Comparison of ENCODE assay signal across 26 mouse cellular contexts in the genomic region with DNA sequence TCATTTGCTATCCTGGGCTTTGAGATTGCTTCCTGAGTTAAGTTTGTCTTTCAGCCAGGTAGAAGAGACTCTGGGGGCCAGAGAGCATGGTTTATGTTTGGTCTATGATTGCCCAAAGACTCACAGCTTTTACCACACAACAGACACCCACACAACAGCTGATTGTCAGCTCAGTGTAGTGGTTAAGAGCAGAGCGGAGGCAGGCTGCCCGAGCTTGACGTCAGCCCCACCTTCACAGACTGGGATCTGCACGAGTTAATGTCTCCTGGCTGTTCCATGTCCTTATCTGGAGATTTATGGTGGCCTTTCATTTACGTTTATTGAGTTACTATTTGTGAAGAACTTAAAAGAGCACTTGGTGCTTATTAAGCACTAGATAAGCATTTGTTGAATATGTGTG. TPM values are rescaled to one million over a fixed set of nuclear protein-coding genes. Genes with fewer than 3 reads are reported as not detected.
DNase-seq lines count a peak whose midpoint lies in the region; ATAC-seq and TF ChIP-seq lines count a peak whose summit lies in the region.
"Had no signal": no experiment of that assay in that cellular context is flagged by ENCODE, and none has a peak within 500 bp of the region (broad histone marks: within the 10 kb centered on the region; RNA-seq: fewer than 3 reads in every experiment).

No protein-coding gene starts in this region.

- TF ChIP-seq CTCF in forebrain, postnatal 0 days (IDR thresholded peaks at IDR 0.05; ENCODE audit: low read depth): no peak

- H3K9me3 ChIP-seq in forebrain, embryonic 15.5 days: no peaks in the 10 kb centered on the region
- H3K9me3 ChIP-seq in forebrain, postnatal 0 days (ENCODE audit: low read length): no peaks in the 10 kb centered on the region
- H3K9me3 ChIP-seq: embryonic facial prominence, embryonic 13.5 days; forebrain, embryonic 12.5 days; heart, embryonic 10.5 days had no signal

- H3K4me3 ChIP-seq in forebrain, embryonic 15.5 days: no peak overlapping the region
- no peak overlapping the region for H3K4me3 ChIP-seq in forebrain, postnatal 0 days (ENCODE audit: low read depth, low read length)
- H3K4me3 ChIP-seq: embryonic facial prominence, embryonic 13.5 days; erythroblast, embryonic 14.5 days; forebrain, embryonic 12.5 days; heart, embryonic 10.5 days had no signal

- 84% methylated on average over 5 of the region's 5 CpGs for WGBS in forebrain, embryonic 15.5 days
- 78% methylated on average over 5 of the region's 5 CpGs for WGBS in forebrain, postnatal 0 days

- no peak overlapping the region for H3K9ac ChIP-seq in forebrain, embryonic 15.5 days (replicated peaks)
- H3K9ac ChIP-seq in forebrain, postnatal 0 days: no peak overlapping the region
- H3K9ac ChIP-seq: embryonic facial prominence, embryonic 13.5 days; forebrain, embryonic 12.5 days had no signal

- no peak for ATAC-seq in forebrain, embryonic 15.5 days (replicated peaks)
- no peak for ATAC-seq in forebrain, postnatal 0 days
- ATAC-seq: activated CD4-positive, CD25-positive, alpha-beta regulatory T cell, adult 4 months had no signal

- 0 out of 2 replicates have a peak overlapping the region, but pooled peaks have one; percentile 27 for H3K27ac ChIP-seq in forebrain, embryonic 15.5 days (replicated peaks)
- no peak overlapping the region for H3K27ac ChIP-seq in forebrain, postnatal 0 days (ENCODE audit: low read depth, low read length)
- H3K27ac ChIP-seq: embryonic facial prominence, embryonic 13.5 days; forebrain, embryonic 12.5 days; heart, embryonic 10.5 days; macrophage had no signal

- no peak for DNase-seq in forebrain, postnatal 0 days
- DNase-seq in layer of hippocampus, adult 8-10 months (ENCODE audit: low spot score in 2 of 2): peak; percentile 56
- no peak for DNase-seq in layer of hippocampus, adult 9-10 months (ENCODE audit: low spot score)
- peak; percentile 32 to 55 for DNase-seq in right cerebral cortex, adult 2 months (ENCODE audit: low spot score in 2 of 2)
- no peak for DNase-seq in right cerebral cortex, postnatal 4 days
- no peak for DNase-seq in cerebellum, adult 18-20 months
- DNase-seq: adrenal gland, adult 8-10 months; cerebellum, adult 2 months; cerebellum, postnatal 25 days; gastrocnemius, postnatal 10 days; heart, postnatal 4 days; kidney, adult 8-10 months; kidney, postnatal 10 days; thymus, adult 18-20 months; thymus, postnatal 36 days had no signal

- H3K4me1 ChIP-seq in forebrain, embryonic 15.5 days: peaks cover 33% of the 10 kb centered on the region
- no peaks in the 10 kb centered on the region for H3K4me1 ChIP-seq in forebrain, postnatal 0 days (ENCODE audit: insufficient read depth)

- no peak overlapping the region for H3K4me2 ChIP-seq in forebrain, embryonic 15.5 days (replicated peaks)
- no peak overlapping the region for H3K4me2 ChIP-seq in forebrain, postnatal 0 days (ENCODE audit: low read depth)
- H3K4me2 ChIP-seq: embryonic facial prominence, embryonic 13.5 days; forebrain, embryonic 12.5 days had no signal

- peaks cover 37% of the 10 kb centered on the region for H3K36me3 ChIP-seq in forebrain, embryonic 15.5 days
- H3K36me3 ChIP-seq in forebrain, postnatal 0 days (ENCODE audit: insufficient read depth): peaks cover 27% of the 10 kb centered on the region
- H3K36me3 ChIP-seq: embryonic facial prominence, embryonic 13.5 days; heart, embryonic 10.5 days had no signal

- no peaks in the 10 kb centered on the region for H3K27me3 ChIP-seq in forebrain, embryonic 15.5 days
- no peaks in the 10 kb centered on the region for H3K27me3 ChIP-seq in forebrain, postnatal 0 days (ENCODE audit: insufficient read depth, low read length)
- H3K27me3 ChIP-seq: embryonic facial prominence, embryonic 13.5 days; forebrain, embryonic 12.5 days had no signal

RNA-seq across cellular contexts. Expression of gene Dpysl5, which starts 43.9 kb away (rescaled TPM):
- 216 and 226 TPM in 2 replicates for polyA plus RNA-seq in forebrain, embryonic 15.5 days (2015; fragmentation: Nextera tagmentation; extraction: Ambion mirVana)
- total RNA-seq in forebrain, postnatal 0 days (2014; rRNA removed): 274 and 315 TPM in 2 replicates
- polyA plus RNA-seq in forebrain, postnatal 0 days (2015; fragmentation: Nextera tagmentation; extraction: Ambion mirVana): 272 and 290 TPM in 2 replicates
- 10 to 100 TPM; 23.6 to 33.6 (median 30.8) TPM for total RNA-seq in layer of hippocampus, adult 8-10 months (2022)
- total RNA-seq: granulocyte monocyte progenitor cell, adult 5-6 weeks; liver, adult 2 months; neutrophil, adult 5-6 weeks had no signal
- polyA plus RNA-seq: activated CD4-positive, CD25-positive, alpha-beta regulatory T cell, adult 4 months; erythroblast, embryonic 14.5 days; macrophage had no signal

RNA-seq across cellular contexts. Expression of gene Mapre3, which starts 59.2 kb away (rescaled TPM):
- polyA plus RNA-seq in forebrain, embryonic 15.5 days (2015; fragmentation: Nextera tagmentation; extraction: Ambion mirVana): 101 and 110 TPM in 2 replicates
- total RNA-seq in forebrain, postnatal 0 days (2014; rRNA removed): 48.2 and 55.0 TPM in 2 replicates
- 113 and 141 TPM in 2 replicates for polyA plus RNA-seq in forebrain, postnatal 0 days (2015; fragmentation: Nextera tagmentation; extraction: Ambion mirVana)
- 100 to 1,000 TPM; 225 to 231 (median 227) TPM for total RNA-seq in layer of hippocampus, adult 8-10 months (2022)
- total RNA-seq: granulocyte monocyte progenitor cell, adult 5-6 weeks; monocyte, adult 5-6 weeks had no signal

Comparison
In these comparisons a context has a peak if more than half of its experiments do, and no peak if none do; other contexts are left out.
1. DNase-seq: peak in layer of hippocampus, adult 8-10 months (2 of 2) and right cerebral cortex, adult 2 months (2 of 2); none in forebrain, postnatal 0 days (single experiment), layer of hippocampus, adult 9-10 months (single experiment), right cerebral cortex, postnatal 4 days (single experiment) and cerebellum, adult 18-20 months (0 of 2).